Mouse (Mus musculus): ENCODE measurements around the gene Dmrta2. TPM values are rescaled to one million over a fixed set of nuclear protein-coding genes. Genes with fewer than 3 reads are reported as not detected.

Dmrta2 gene
- total RNA-seq (2023), result under 1 TPM; 0.23 to 0.39 TPM

GRCm38 (mm10) chr4:109977148-109978067 is at the start of gene Dmrta2:
TSS of gene Dmrta2 (plus strand) at chr4:109978053.

